Mouse (Mus musculus) heart, embryonic 14.5 days (tissue): ENCODE data around the gene Arid5a. TPM values are rescaled to one million over a fixed set of nuclear protein-coding genes. Genes with fewer than 3 reads are reported as not detected.

ENCODE experiments used
- ATAC-seq: fragments of 200-750 bp; cut with Nextera tagmentation; 2 replicates; pipeline ENCODE4 v1.8.0; 2017; ENCODE audit warnings: low read depth, moderate TSS enrichment; ENCODE audit not compliant: insufficient number of reproducible peaks, insufficient read depth, low FRiP score
- H3K27ac ChIP-seq, 2 experiments: fragments of 200-500 bp in 1 of 2; fragments of 300-500 bp in 1 of 2; sonication (generic) in 1 of 2; replicated peaks in 1 of 2; 2 replicates each; pipeline ENCODE4 v1.5.1; 2012 to 2014; ENCODE audit warnings: low read depth in 2 of 2, low read length in 2 of 2, control low read depth in 1 of 2, mild to moderate bottlenecking in 1 of 2, mixed read lengths in 1 of 2; ENCODE audit not compliant: control insufficient read depth in 1 of 2, insufficient read depth in 1 of 2
- H3K27me3 ChIP-seq: fragments of 300-500 bp; sonication (generic); 2 replicates; pipeline ENCODE4 v1.6.1; 2014; ENCODE audit warnings: mild to moderate bottlenecking, low read length, control low read depth; ENCODE audit not compliant: control insufficient read depth, insufficient read depth
- H3K36me3 ChIP-seq: fragments of 300-500 bp; sonication (generic); 2 replicates; pipeline ENCODE4 v1.6.1; 2014; ENCODE audit warnings: mild to moderate bottlenecking, control low read depth, low read length, mixed read lengths; ENCODE audit not compliant: control insufficient read depth, insufficient read depth
- H3K4me1 ChIP-seq, 2 experiments: fragments of 200-500 bp in 1 of 2; fragments of 300-500 bp in 1 of 2; sonication (generic) in 1 of 2; 2 replicates each; pipeline ENCODE4 v1.6.1; 2012 to 2014; ENCODE audit warnings: low read length in 2 of 2, control low read depth in 1 of 2, mixed read lengths in 1 of 2; ENCODE audit not compliant: control insufficient read depth in 2 of 2, insufficient read depth in 2 of 2
- H3K4me2 ChIP-seq: fragments of 300-500 bp; sonication (generic); 2 replicates; pipeline ENCODE4 v1.6.1; 2014; ENCODE audit warnings: mild to moderate bottlenecking, low read length
- H3K4me3 ChIP-seq, 2 experiments: fragments of 200-500 bp in 1 of 2; fragments of 300-500 bp in 1 of 2; sonication (generic) in 1 of 2; 2 replicates each; pipeline ENCODE4 v1.5.1; 2012 to 2014; ENCODE audit warnings: low read length in 2 of 2, mild to moderate bottlenecking in 2 of 2, control low read depth in 1 of 2, low read depth in 1 of 2, moderate library complexity in 1 of 2; ENCODE audit not compliant: control insufficient read depth in 1 of 2, insufficient read depth in 1 of 2
- H3K9ac ChIP-seq: fragments of 300-500 bp; sonication (generic); 2 replicates; pipeline ENCODE4 v1.6.1; 2014; ENCODE audit warnings: mild to moderate bottlenecking, low read length
- H3K9me3 ChIP-seq: fragments of 300-500 bp; sonication (generic); 2 replicates; pipeline ENCODE4 v1.6.1; 2016; ENCODE audit warnings: low read length, control low read depth; ENCODE audit not compliant: control insufficient read depth
- WGBS: fragments of 180-500 bp; shearing (Covaris S2); extraction: QIAGEN DNeasy Blood & Tissue Kit; methylation state at CpG from one replicate; pipeline ENCODE4 v1.1.7; 2014; 5-methylcytosine and 5-hydroxymethylcytosine counted together
- polyA plus RNA-seq: library from polyadenylated mRNA; unstranded; fragments of >200 nt; fragmentation: Nextera tagmentation; extraction: Ambion mirVana; gene quantifications from 2 replicates; pipeline ENCODE4 v1.2.1, GENCODE M21; 2014

The Arid5a gene
- polyA plus RNA-seq, 1 experiment from 2014 or later = 10.3 TPM

GRCm38 (mm10) chr1:36275635-36276389, 31.7 kb upstream of the Arid5a start:
- H3K4me3 ChIP-seq = no peak overlapping the region
- no peaks in the 10 kb centered on the region for H3K27me3 ChIP-seq
- no peak overlapping the region for H3K9ac ChIP-seq
- no peaks in the 10 kb centered on the region for H3K9me3 ChIP-seq
- H3K36me3 ChIP-seq = no peaks in the 10 kb centered on the region
- no peak overlapping the region for H3K4me2 ChIP-seq
- WGBS = 71% methylated on average over 13 of the region's 13 CpGs
- ATAC-seq = no peak
- H3K4me1 ChIP-seq = peaks cover 23 to 27% of the 10 kb centered on the region in 2 experiments
- no peak overlapping the region for H3K27ac ChIP-seq

GRCm38 (mm10) chr1:36277267-36278060, 30.1 kb upstream of the Arid5a start:
- ATAC-seq = 0 out of 2 replicates have a peak, but pooled peaks have one; percentile 35
- Histone ChIP-seq H3K4me2 (no peak overlapping the region), H3K9me3 (no peaks in the 10 kb centered on the region), H3K4me3 (no peak overlapping the region), H3K9ac (no peak overlapping the region), H3K27me3 (no peaks in the 10 kb centered on the region), H3K4me1 (peaks cover 11 to 14% of the 10 kb centered on the region in 2 experiments), H3K27ac (no peak overlapping the region), H3K36me3 (no peaks in the 10 kb centered on the region)
- 18% methylated on average over 7 of the region's 7 CpGs for WGBS

- Histone ChIP-seq H3K9ac (no peak overlapping the region), H3K9me3 (no peaks in the 10 kb centered on the region), H3K27me3 (no peaks in the 10 kb centered on the region), H3K36me3 (no peaks in the 10 kb centered on the region), H3K4me1 (no peaks in the 10 kb centered on the region), H3K4me3 (no peak overlapping the region), H3K27ac (no peak overlapping the region), H3K4me2 (no peak overlapping the region)
- WGBS = 14% methylated on average over 3 of the region's 3 CpGs
- no peak for ATAC-seq
These were observed 28.3 kb upstream of the Arid5a start for GRCm38 (mm10) chr1:36279202-36279601.

- H3K4me3 ChIP-seq = no peak overlapping the region
- no peaks in the 10 kb centered on the region for H3K36me3 ChIP-seq
- H3K9ac ChIP-seq = no peak overlapping the region
- H3K4me1 ChIP-seq = 0 out of 4 replicates have a peak, but pooled peaks cover 0 to 6% of the 10 kb centered on the region in 2 experiments
- no peak overlapping the region for H3K27ac ChIP-seq
- no peaks in the 10 kb centered on the region for H3K9me3 ChIP-seq
- no peaks in the 10 kb centered on the region for H3K27me3 ChIP-seq
- ATAC-seq = no peak
- H3K4me2 ChIP-seq = no peak overlapping the region
- 77% methylated on average over 3 of the region's 3 CpGs for WGBS
These were observed 26.6 kb upstream of the Arid5a start for GRCm38 (mm10) chr1:36280938-36281337.

GRCm38 (mm10) chr1:36281849-36282248, 25.7 kb upstream of the Arid5a start:
- 85% methylated on average over 6 of the region's 6 CpGs for WGBS
- no peaks in the 10 kb centered on the region for H3K9me3 ChIP-seq
- no peak overlapping the region for H3K4me2 ChIP-seq
- no peak overlapping the region for H3K9ac ChIP-seq
- no peak for ATAC-seq
- H3K27me3 ChIP-seq = no peaks in the 10 kb centered on the region
- 0 out of 4 replicates have a peak, but pooled peaks cover 0 to 6% of the 10 kb centered on the region in 2 experiments for H3K4me1 ChIP-seq
- no peak overlapping the region for H3K4me3 ChIP-seq
- no peaks in the 10 kb centered on the region for H3K36me3 ChIP-seq
- no peak overlapping the region for H3K27ac ChIP-seq

GRCm38 (mm10) chr1:36293470-36293869, 14.1 kb upstream of the Arid5a start:
- H3K4me2 ChIP-seq = no peak overlapping the region
- WGBS = 87% methylated on average over 8 of the region's 8 CpGs
- H3K4me1 ChIP-seq = no peaks in the 10 kb centered on the region
- no peak overlapping the region for H3K27ac ChIP-seq
- H3K36me3 ChIP-seq = no peaks in the 10 kb centered on the region
- no peak overlapping the region for H3K9ac ChIP-seq
- peaks cover 10% of the 10 kb centered on the region for H3K27me3 ChIP-seq
- no peak overlapping the region for H3K4me3 ChIP-seq
- ATAC-seq = no peak
- H3K9me3 ChIP-seq = no peaks in the 10 kb centered on the region

- Histone ChIP-seq H3K9ac (no peak overlapping the region), H3K4me2 (no peak overlapping the region), H3K27me3 (peaks cover 19% of the 10 kb centered on the region), H3K4me1 (no peaks in the 10 kb centered on the region), H3K4me3 (no peak overlapping the region), H3K27ac (no peak overlapping the region), H3K9me3 (no peaks in the 10 kb centered on the region), H3K36me3 (no peaks in the 10 kb centered on the region)
- no peak for ATAC-seq
- WGBS = 77% methylated on average over 3 of the region's 3 CpGs
These were observed 13.1 kb upstream of the Arid5a start for GRCm38 (mm10) chr1:36294402-36294801.
